Mouse (Mus musculus) limb, embryonic 14.5 days (tissue): Measurements from ENCODE around the gene Mto1. TPM values are rescaled to one million over a fixed set of nuclear protein-coding genes. Genes with fewer than 3 reads are reported as not detected.

ENCODE experiments used
- ATAC-seq: fragments of 200-750 bp; cut with Nextera tagmentation; 2 replicates; pipeline ENCODE4 v1.8.0; 2017; ENCODE audit warnings: low read depth, moderate number of reproducible peaks, moderate TSS enrichment; ENCODE audit not compliant: low FRiP score
- DNase-seq: peaks from one replicate; pipeline ENCODE4 v3.0.0-alpha.2; 2015; ENCODE audit warnings: low spot score
- H3K27ac ChIP-seq: fragments of 300-500 bp; sonication (generic); replicated peaks from 2 replicates; pipeline ENCODE4 v1.5.1; 2014; ENCODE audit warnings: low read depth, mild to moderate bottlenecking, low read length, moderate library complexity, mixed read lengths
- H3K27me3 ChIP-seq: fragments of 300-500 bp; sonication (generic); 2 replicates; pipeline ENCODE4 v1.6.1; 2014; ENCODE audit warnings: low read length, mixed read lengths; ENCODE audit not compliant: control insufficient read depth, insufficient read depth
- H3K36me3 ChIP-seq: fragments of 300-500 bp; sonication (generic); 2 replicates; pipeline ENCODE4 v1.6.1; 2014; ENCODE audit warnings: mild to moderate bottlenecking, low read length, moderate library complexity, mixed read lengths; ENCODE audit not compliant: control insufficient read depth, insufficient read depth
- H3K4me1 ChIP-seq: fragments of 300-500 bp; sonication (generic); 2 replicates; pipeline ENCODE4 v1.6.1; 2014; ENCODE audit warnings: antibody characterized with exemption, low read length, mixed read lengths; ENCODE audit not compliant: control insufficient read depth, insufficient read depth
- H3K4me2 ChIP-seq: fragments of 300-500 bp; sonication (generic); replicated peaks from 2 replicates; pipeline ENCODE4 v1.6.1; 2014; ENCODE audit warnings: low read depth, mild to moderate bottlenecking, low read length, moderate library complexity; ENCODE audit not compliant: severe bottlenecking
- H3K4me3 ChIP-seq: fragments of 300-500 bp; sonication (generic); replicated peaks from 2 replicates; pipeline ENCODE4 v1.5.1; 2014; ENCODE audit warnings: low read length
- H3K9ac ChIP-seq: fragments of 300-500 bp; sonication (generic); 2 replicates; pipeline ENCODE4 v1.6.1; 2014; ENCODE audit warnings: mild to moderate bottlenecking, low read depth, low read length, moderate library complexity; ENCODE audit not compliant: severe bottlenecking
- H3K9me3 ChIP-seq: fragments of 300-500 bp; sonication (generic); 2 replicates; pipeline ENCODE4 v1.6.1; 2016; ENCODE audit warnings: low read length; ENCODE audit not compliant: control insufficient read depth
- POLR2A ChIP-seq: fragments of 200-500 bp; IDR thresholded peaks from 2 replicates; pipeline ENCODE4 v1.8.0; 2012; ENCODE audit warnings: inconsistent platforms, mild to moderate bottlenecking, moderate library complexity, borderline replicate concordance; ENCODE audit not compliant: insufficient read depth, insufficient read length; ENCODE audit errors: extremely low read depth
- WGBS: fragments of 180-500 bp; shearing (Covaris S2); extraction: QIAGEN DNeasy Blood & Tissue Kit; methylation state at CpG from one replicate; pipeline ENCODE4 v1.1.7; 2014; 5-methylcytosine and 5-hydroxymethylcytosine counted together
- polyA plus RNA-seq, 2 experiments: library from polyadenylated mRNA; depleted of rRNA in 1 of 2; stranded (reverse) in 1 of 2; unstranded in 1 of 2; fragments of >200 nt; fragmentation: Nextera tagmentation in 1 of 2; extraction: Ambion mirVana in 1 of 2; gene quantifications; 2 replicates each; pipeline versions ENCODE4 v1.2.1 to v1.2.3; 2012 to 2014

Mto1 gene
- polyA plus RNA-seq, 2 experiments = 20.3 to 23.3 TPM

DNA sequence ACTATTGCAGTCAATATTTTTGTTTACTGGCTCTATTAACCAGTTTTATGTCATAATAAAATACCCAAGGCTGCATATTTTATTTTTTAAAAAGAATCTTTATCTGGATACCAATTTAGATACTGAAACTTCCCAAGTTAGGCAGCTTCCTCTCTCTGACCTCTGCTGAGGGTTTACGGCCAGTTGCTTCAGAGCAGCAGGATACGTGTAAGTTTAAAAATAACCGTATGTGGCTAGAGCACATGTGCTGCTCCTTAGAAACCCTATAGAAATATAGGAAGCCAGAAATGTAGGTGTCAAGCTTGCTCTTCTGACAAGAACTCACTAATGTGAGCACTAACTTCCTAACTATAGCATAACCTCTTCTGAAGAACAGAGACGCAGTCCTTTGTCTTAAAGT lies 15.3 kb downstream of the Mto1 start:
- DNase-seq (no peak), ATAC-seq (no peak)
- Histone ChIP-seq H3K36me3 (peaks cover 73% of the 10 kb centered on the region), H3K27me3 (no peaks in the 10 kb centered on the region), H3K9me3 (no peaks in the 10 kb centered on the region), H3K4me2 (no peak overlapping the region), H3K4me3 (no peak overlapping the region), H3K9ac (no peak overlapping the region), H3K4me1 (no peaks in the 10 kb centered on the region), H3K27ac (no peak overlapping the region)
- TF ChIP-seq POLR2A = no peak
- WGBS = 85% methylated on average over 4 of the region's 4 CpGs

DNA sequence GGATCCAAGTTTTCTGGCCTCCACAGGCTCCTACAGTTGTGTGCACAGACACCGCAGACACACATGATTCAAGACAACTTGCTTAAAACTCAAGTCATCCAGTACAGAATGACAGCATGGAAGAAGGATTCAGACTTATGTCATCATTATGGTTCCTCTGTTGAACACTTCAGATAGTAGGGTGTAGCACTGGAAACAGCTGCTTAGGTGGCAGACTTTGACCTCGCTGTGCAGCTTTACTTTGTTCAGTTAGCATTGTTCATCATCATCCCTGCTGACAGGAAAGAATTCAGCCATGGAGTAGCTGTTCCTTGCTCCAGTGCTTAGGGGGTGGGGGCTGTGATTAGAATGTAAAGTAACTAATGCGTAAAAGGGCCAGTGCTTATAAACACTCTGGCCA lies 17.7 kb downstream of the Mto1 start:
- no peak for TF ChIP-seq POLR2A
- Histone ChIP-seq H3K27ac (no peak overlapping the region), H3K9me3 (no peaks in the 10 kb centered on the region), H3K4me3 (no peak overlapping the region), H3K27me3 (no peaks in the 10 kb centered on the region), H3K9ac (no peak overlapping the region), H3K4me2 (no peak overlapping the region), H3K4me1 (no peaks in the 10 kb centered on the region), H3K36me3 (peaks cover 79% of the 10 kb centered on the region)
- DNase-seq (no peak), ATAC-seq (no peak)
- WGBS = 91% methylated on average over 3 of the region's 3 CpGs

DNA sequence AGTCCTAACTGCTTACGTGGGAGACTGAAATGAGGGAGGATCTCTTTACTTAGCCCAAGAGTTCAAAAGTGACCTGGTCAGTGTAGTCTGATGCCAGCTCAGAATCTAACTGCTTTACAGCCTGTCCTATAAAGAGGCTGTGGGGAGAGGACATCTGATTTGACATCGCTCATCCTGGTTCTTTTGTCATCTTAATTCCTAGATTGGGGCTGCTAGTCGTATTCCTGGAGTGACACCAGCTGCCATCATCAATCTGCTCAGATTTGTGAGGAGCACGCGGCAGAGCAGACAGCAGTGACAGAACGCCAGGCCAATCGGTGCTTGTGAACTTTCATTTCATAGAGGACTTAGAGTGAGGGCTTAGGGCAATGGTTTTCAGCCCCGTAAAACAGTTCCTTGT lies 25.6 kb downstream of the Mto1 start:
- Histone ChIP-seq H3K4me2 (no peak overlapping the region), H3K9me3 (no peaks in the 10 kb centered on the region), H3K9ac (no peak overlapping the region), H3K4me1 (no peaks in the 10 kb centered on the region), H3K27ac (no peak overlapping the region), H3K4me3 (no peak overlapping the region), H3K27me3 (no peaks in the 10 kb centered on the region), H3K36me3 (peaks cover 74% of the 10 kb centered on the region)
- TF ChIP-seq POLR2A = no peak
- WGBS = 86% methylated on average over 8 of the region's 8 CpGs
- ATAC-seq (no peak), DNase-seq (no peak)

DNA sequence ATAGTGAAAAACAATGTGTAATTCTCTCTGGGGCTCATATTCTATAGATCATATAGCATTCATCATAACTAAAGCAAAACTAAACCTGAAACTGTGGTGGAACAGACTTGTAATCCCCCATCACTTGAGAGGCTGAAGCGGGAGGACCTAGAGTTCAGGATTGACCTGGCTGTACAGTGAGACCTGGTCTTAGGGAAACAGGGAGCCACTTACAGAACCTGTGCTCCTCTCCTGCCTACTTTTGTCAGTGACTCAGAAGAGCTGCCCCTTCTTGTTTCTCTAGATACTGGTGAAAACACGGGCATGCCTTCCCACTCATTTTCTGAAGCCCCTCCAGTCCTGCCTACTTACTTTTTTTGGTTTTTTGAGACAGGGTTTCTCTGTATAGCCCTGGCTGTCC lies 26.3 kb downstream of the Mto1 start:
- Histone ChIP-seq H3K27ac (no peak overlapping the region), H3K9ac (no peak overlapping the region), H3K36me3 (peaks cover 74% of the 10 kb centered on the region), H3K4me1 (no peaks in the 10 kb centered on the region), H3K4me2 (no peak overlapping the region), H3K9me3 (no peaks in the 10 kb centered on the region), H3K27me3 (no peaks in the 10 kb centered on the region), H3K4me3 (no peak overlapping the region)
- 72% methylated on average over 2 of the region's 2 CpGs for WGBS
- no peak for ATAC-seq
- DNase-seq = no peak
- TF ChIP-seq POLR2A = no peak

DNA sequence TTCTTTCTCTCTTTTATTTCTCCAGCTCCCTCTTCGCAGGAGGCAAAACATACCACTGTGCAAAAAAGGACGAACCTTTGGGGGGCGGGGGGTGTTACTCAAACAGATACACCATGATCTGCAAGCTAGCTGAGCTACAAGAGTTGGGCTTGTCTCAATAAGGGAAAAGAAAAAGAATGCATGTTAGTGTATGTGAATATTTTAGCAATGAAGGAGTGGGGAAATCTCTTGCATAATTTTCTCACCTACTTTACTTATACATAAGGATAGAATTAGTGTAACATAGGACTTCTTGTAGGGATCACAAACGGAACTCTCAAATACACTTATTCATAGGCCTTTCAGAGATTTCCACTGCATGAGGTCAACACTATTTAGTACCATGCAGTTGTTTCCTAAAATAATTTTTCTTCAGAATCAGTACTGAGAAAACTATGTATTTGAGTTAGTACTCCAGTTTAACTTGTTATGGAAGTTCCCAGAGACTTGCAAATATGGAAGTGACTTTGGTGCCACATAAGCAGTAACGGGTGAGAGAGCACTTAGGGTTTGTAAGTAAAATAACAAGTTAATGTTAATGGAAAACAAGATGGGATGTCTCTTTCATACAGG lies 26.9 kb downstream of the Mto1 start:
- H3K4me3 ChIP-seq = no peak overlapping the region
- no peak overlapping the region for H3K9ac ChIP-seq
- WGBS = 87% methylated on average over 5 of the region's 5 CpGs
- no peaks in the 10 kb centered on the region for H3K9me3 ChIP-seq
- no peaks in the 10 kb centered on the region for H3K4me1 ChIP-seq
- DNase-seq (no peak), ATAC-seq (no peak)
- no peak overlapping the region for H3K4me2 ChIP-seq
- H3K36me3 ChIP-seq = peaks cover 74% of the 10 kb centered on the region
- no peak for TF ChIP-seq POLR2A
- H3K27ac ChIP-seq = no peak overlapping the region
- H3K27me3 ChIP-seq = no peaks in the 10 kb centered on the region

DNA sequence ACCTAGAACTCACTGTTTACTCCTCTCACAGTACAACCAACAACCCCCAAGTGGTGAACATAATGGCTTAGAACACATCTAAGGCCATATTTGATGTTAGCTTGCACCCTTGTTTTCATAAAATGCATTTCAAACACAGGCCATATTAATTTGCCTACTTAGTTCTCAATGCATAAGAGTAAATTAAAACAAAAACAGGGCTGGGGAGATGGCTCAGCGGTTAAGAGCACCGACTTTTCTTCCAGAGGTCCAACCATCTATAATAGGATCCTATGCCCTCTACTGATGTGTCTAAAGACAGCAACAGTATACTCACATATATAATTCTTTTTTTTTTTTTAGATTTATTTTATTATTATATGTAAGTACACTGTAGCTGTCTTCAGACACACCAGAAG lies 27.4 kb downstream of the Mto1 start:
- H3K4me1 ChIP-seq = no peaks in the 10 kb centered on the region
- no peak overlapping the region for H3K9ac ChIP-seq
- H3K27ac ChIP-seq = no peak overlapping the region
- H3K4me2 ChIP-seq = no peak overlapping the region
- no peak overlapping the region for H3K4me3 ChIP-seq
- WGBS = 88% methylated on average over 2 of the region's 2 CpGs
- H3K9me3 ChIP-seq = no peaks in the 10 kb centered on the region
- no peak for TF ChIP-seq POLR2A
- DNase-seq (no peak), ATAC-seq (no peak)
- H3K27me3 ChIP-seq = no peaks in the 10 kb centered on the region
- H3K36me3 ChIP-seq = peaks cover 74% of the 10 kb centered on the region
